Mouse (Mus musculus): ENCODE results near the gene Zbtb16. TPM values are rescaled to one million over a fixed set of nuclear protein-coding genes. Genes with fewer than 3 reads are reported as not detected.

Zbtb16 gene
- total and polyA plus RNA-seq, 3 experiments, result 0.34 to 3.0 (median 0.90) TPM

- TF ChIP-seq KAT2A (IDR thresholded peaks at IDR 0.05; ENCODE audit: insufficient replicate concordance, low read length), result no peak
- H3K9me3 ChIP-seq (replicated peaks; ENCODE audit: low read length), result no peaks in the 10 kb centered on the region
- no peak overlapping the region for H3K27ac ChIP-seq (ENCODE audit: insufficient read depth, low read depth)
- H3K79me2 ChIP-seq (replicated peaks; ENCODE audit: control insufficient read depth, extremely low read depth, insufficient read depth, poor library complexity, severe bottlenecking), result no peaks in the 10 kb centered on the region
- H3K36me3 ChIP-seq (replicated peaks in 1 of 2; ENCODE audit: control insufficient read depth in 1 of 2, insufficient read depth in 1 of 2, low read length in 1 of 2), result peaks cover 0 to 2% of the 10 kb centered on the region in 2 experiments
- no peaks in the 10 kb centered on the region for H3K27me3 ChIP-seq (replicated peaks)
- no peak overlapping the region for H3K4me2 ChIP-seq (ENCODE audit: insufficient read depth, low read depth, poor library complexity, severe bottlenecking)
- H3K4me1 ChIP-seq (ENCODE audit: control insufficient read depth in 1 of 2, insufficient read depth in 2 of 2), result peaks cover 2 to 34% of the 10 kb centered on the region in 2 experiments
- in situ Hi-C loops (cut with MboI; ENCODE audit: low pct_ligation_motif_present, low pct_unique_long_range_greater_than_20kb, low sequenced_read_pairs) (no loop called here), dilution Hi-C loops (cut with MboI; ENCODE audit: extremely low pct_ligation_motif_present, extremely low pct_unique_long_range_greater_than_20kb, low sequenced_read_pairs) (no loop called here)
- no peak for DNase-seq (ENCODE audit: extremely low read depth)
- no peak overlapping the region for H3K4me3 ChIP-seq (replicated peaks in 1 of 3; ENCODE audit: low read depth in 2 of 3, low read length in 2 of 3, poor library complexity in 1 of 3)
- H3K9ac ChIP-seq (ENCODE audit: insufficient read depth, low read depth), result no peak overlapping the region
These were observed 71.7 kb downstream of the Zbtb16 start for GRCm38 (mm10) chr9:48764311-48764710.

GRCm38 (mm10) chr9:48761732-48762637 is 74.0 kb downstream of the Zbtb16 start:
- no peak overlapping the region for H3K9ac ChIP-seq (ENCODE audit: insufficient read depth, low read depth)
- in situ Hi-C loops (cut with MboI; ENCODE audit: low pct_ligation_motif_present, low pct_unique_long_range_greater_than_20kb, low sequenced_read_pairs), result no loop called here
- H3K4me2 ChIP-seq (ENCODE audit: insufficient read depth, low read depth, poor library complexity, severe bottlenecking), result no peak overlapping the region

GRCm38 (mm10) chr9:48761175-48761556 is 74.9 kb downstream of the Zbtb16 start:
- no peak overlapping the region for H3K9ac ChIP-seq (ENCODE audit: insufficient read depth, low read depth)
- TF ChIP-seq NRF1 (IDR thresholded peaks at IDR 0.05; ENCODE audit: low read depth, low read length) (no peak), BHLHE40 (IDR thresholded peaks at IDR 0.05; ENCODE audit: low read depth, low read length) (no peak), UBTF (IDR thresholded peaks at IDR 0.05; ENCODE audit: low read depth, low read length) (no peak), MAFK (IDR thresholded peaks at IDR 0.05; ENCODE audit: insufficient replicate concordance, low read length) (no peak), RAD21 (IDR thresholded peaks at IDR 0.05; ENCODE audit: low read depth, low read length) (no peak), MYC (IDR thresholded peaks at IDR 0.05; ENCODE audit: low read depth, low read length) (no peak), E2F4 (IDR thresholded peaks at IDR 0.05; ENCODE audit: insufficient replicate concordance, low read depth, low read length) (no peak), IRF4 (IDR thresholded peaks at IDR 0.05; ENCODE audit: low read depth, low read length) (no peak), ZNF384 (IDR thresholded peaks at IDR 0.05; ENCODE audit: low read depth, low read length) (no peak), POLR2A (IDR thresholded peaks at IDR 0.05; ENCODE audit: low read depth, low read length) (no peak), SIN3A (IDR thresholded peaks at IDR 0.05; ENCODE audit: low read length) (no peak), MEF2A (IDR thresholded peaks at IDR 0.05; ENCODE audit: borderline replicate concordance, low read depth, low read length) (no peak), CHD2 (IDR thresholded peaks at IDR 0.05; ENCODE audit: low read length) (no peak), JUND (conservative IDR thresholded peaks at IDR 0.05; ENCODE audit: low read depth, low read length) (no peak), PAX5 (IDR thresholded peaks at IDR 0.05; ENCODE audit: low read length) (no peak), ELF1 (IDR thresholded peaks at IDR 0.05; ENCODE audit: low read depth, low read length) (no peak), ZC3H11A (IDR thresholded peaks at IDR 0.05; ENCODE audit: low read depth, low read length) (no peak), MAX (IDR thresholded peaks at IDR 0.05; ENCODE audit: low read length) (no peak)
- H3K4me3 ChIP-seq (replicated peaks in 1 of 3; ENCODE audit: low read depth in 2 of 3, low read length in 2 of 3, poor library complexity in 1 of 3), result no peak overlapping the region
- H3K9me3 ChIP-seq (replicated peaks; ENCODE audit: low read length), result no peaks in the 10 kb centered on the region
- H3K4me1 ChIP-seq (ENCODE audit: control insufficient read depth in 1 of 2, insufficient read depth in 2 of 2), result peaks cover 8 to 41% of the 10 kb centered on the region in 2 experiments
- H3K27me3 ChIP-seq (replicated peaks), result no peaks in the 10 kb centered on the region
- no peak overlapping the region for H3K27ac ChIP-seq (ENCODE audit: insufficient read depth, low read depth)
- H3K79me2 ChIP-seq (replicated peaks; ENCODE audit: control insufficient read depth, extremely low read depth, insufficient read depth, poor library complexity, severe bottlenecking), result no peaks in the 10 kb centered on the region
- DNase-seq (ENCODE audit: extremely low read depth), result no peak
- dilution Hi-C loops (cut with MboI; ENCODE audit: extremely low pct_ligation_motif_present, extremely low pct_unique_long_range_greater_than_20kb, low sequenced_read_pairs), result no loop called here
- in situ Hi-C loops (cut with MboI; ENCODE audit: low pct_ligation_motif_present, low pct_unique_long_range_greater_than_20kb, low sequenced_read_pairs), result no loop called here
- H3K36me3 ChIP-seq (replicated peaks in 1 of 2; ENCODE audit: control insufficient read depth in 1 of 2, insufficient read depth in 1 of 2, low read length in 1 of 2), result peaks cover 0 to 2% of the 10 kb centered on the region in 2 experiments
- no peak overlapping the region for H3K4me2 ChIP-seq (ENCODE audit: insufficient read depth, low read depth, poor library complexity, severe bottlenecking)

More at GRCm38 (mm10) chr9:48761732-48762637, 74.0 kb downstream of the Zbtb16 start:
- no peak overlapping the region for H3K4me3 ChIP-seq (replicated peaks in 1 of 3; ENCODE audit: low read depth in 2 of 3, low read length in 2 of 3, poor library complexity in 1 of 3)
- no peaks in the 10 kb centered on the region for H3K27me3 ChIP-seq (replicated peaks)
- dilution Hi-C loops (cut with MboI; ENCODE audit: extremely low pct_ligation_motif_present, extremely low pct_unique_long_range_greater_than_20kb, low sequenced_read_pairs), result no loop called here
- H3K4me1 ChIP-seq (ENCODE audit: control insufficient read depth in 1 of 2, insufficient read depth in 2 of 2), result peaks cover 8 to 41% of the 10 kb centered on the region in 2 experiments
- TF ChIP-seq SMC3 (IDR thresholded peaks at IDR 0.05; ENCODE audit: low read depth, low read length), result no peak
- TF ChIP-seq RAD21 (IDR thresholded peaks at IDR 0.05; ENCODE audit: low read depth, low read length), result no peak
- TF ChIP-seq MAX (IDR thresholded peaks at IDR 0.05; ENCODE audit: low read length), result no peak
- TF ChIP-seq CHD1 (IDR thresholded peaks at IDR 0.05; ENCODE audit: low read depth, low read length), result no peak
- TF ChIP-seq USF2 (conservative IDR thresholded peaks at IDR 0.05; ENCODE audit: low read depth, low read length), result no peak
- TF ChIP-seq TBP (conservative IDR thresholded peaks at IDR 0.05; ENCODE audit: low read depth, low read length), result no peak
- TF ChIP-seq MAZ (IDR thresholded peaks at IDR 0.05; ENCODE audit: low read depth, low read length), result no peak
- no peak for TF ChIP-seq NELFE (IDR thresholded peaks at IDR 0.05; ENCODE audit: low read depth, low read length)
- H3K27ac ChIP-seq (ENCODE audit: insufficient read depth, low read depth), result no peak overlapping the region
- peaks cover 0 to 2% of the 10 kb centered on the region in 2 experiments for H3K36me3 ChIP-seq (replicated peaks in 1 of 2; ENCODE audit: control insufficient read depth in 1 of 2, insufficient read depth in 1 of 2, low read length in 1 of 2)
- DNase-seq (ENCODE audit: extremely low read depth), result no peak
- no peaks in the 10 kb centered on the region for H3K9me3 ChIP-seq (replicated peaks; ENCODE audit: low read length)
- no peaks in the 10 kb centered on the region for H3K79me2 ChIP-seq (replicated peaks; ENCODE audit: control insufficient read depth, extremely low read depth, insufficient read depth, poor library complexity, severe bottlenecking)
